Mouse (Mus musculus): ENCODE measurements around the gene Cptp. TPM values are rescaled to one million over a fixed set of nuclear protein-coding genes. Genes with fewer than 3 reads are reported as not detected.

Gene Cptp
- total and polyA plus RNA-seq, 3 experiments, result 14.0 to 22.6 TPM; not detected in 1

DNA sequence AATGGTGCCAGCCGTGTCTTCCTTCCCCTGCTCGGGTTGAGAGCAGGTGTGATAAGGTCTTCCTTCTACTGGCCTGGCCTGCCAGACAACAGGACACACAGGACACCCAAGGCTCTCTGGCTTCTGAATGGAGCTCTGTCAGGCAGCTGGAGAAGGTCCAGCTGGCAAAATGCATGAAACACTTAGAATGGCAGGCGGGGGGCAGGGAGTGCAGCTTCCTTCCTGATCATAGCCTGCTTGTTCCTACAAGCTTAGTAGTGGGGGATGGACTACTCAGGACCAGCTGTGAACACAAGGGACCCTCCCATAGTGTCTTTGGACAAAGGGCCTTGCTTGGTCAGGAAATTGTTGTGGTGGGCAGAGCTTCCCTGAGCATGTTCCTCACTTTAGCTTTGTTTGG is 32.0 kb upstream of the Cptp start:
- no peak for TF ChIP-seq NRF1 (IDR thresholded peaks at IDR 0.05; ENCODE audit: insufficient read depth, low read depth, low read length, poor library complexity, severe bottlenecking)
- no peak for TF ChIP-seq ZMIZ1 (IDR thresholded peaks at IDR 0.05; ENCODE audit: low read depth, low read length)
- TF ChIP-seq POLR2AphosphoS5 (IDR thresholded peaks at IDR 0.05; ENCODE audit: borderline replicate concordance, low read depth, low read length), result no peak
- TF ChIP-seq KAT2A (conservative IDR thresholded peaks at IDR 0.05; ENCODE audit: low read depth, low read length), result no peak
- no peak for TF ChIP-seq POLR2AphosphoS2 (IDR thresholded peaks at IDR 0.05; ENCODE audit: low read length)
- no peak for TF ChIP-seq ETS1 (IDR thresholded peaks at IDR 0.05; ENCODE audit: low read depth, low read length)
- TF ChIP-seq POLR2A (IDR thresholded peaks at IDR 0.05; ENCODE audit: control insufficient read depth in 1 of 2, insufficient read depth in 1 of 2, low read depth in 1 of 2, low read length in 2 of 2, poor library complexity in 1 of 2), result no peak
- Histone ChIP-seq H3K27me3 (ENCODE audit: control insufficient read depth in 1 of 2, insufficient read depth in 2 of 2, low read length in 2 of 2) (no peaks in the 10 kb centered on the region), H3K4me3 (ENCODE audit: control insufficient read depth in 1 of 2, insufficient read depth in 1 of 2, low read depth in 2 of 2, low read length in 2 of 2) (no peak overlapping the region), H3K9ac (ENCODE audit: control insufficient read depth, low read depth, low read length, poor library complexity, severe bottlenecking) (no peak overlapping the region), H3K79me2 (ENCODE audit: control insufficient read depth, insufficient read depth, low read length, poor library complexity) (peaks cover under 1% of the 10 kb centered on the region; the same call in 1 of the 2 replicates), H3K4me1 (ENCODE audit: control insufficient read depth in 1 of 2, insufficient read depth in 2 of 2, low read length in 2 of 2) (no peaks in the 10 kb centered on the region), H3K27ac (ENCODE audit: control insufficient read depth, low read depth, low read length) (no peak overlapping the region), H3K36me3 (ENCODE audit: control insufficient read depth in 1 of 2, insufficient read depth in 2 of 2, low read length in 2 of 2) (peaks cover 0 to 2% of the 10 kb centered on the region in 2 experiments; a peak in 1 of 4 replicates), H3K9me3 (replicated peaks; ENCODE audit: insufficient read depth, low read length) (no peaks in the 10 kb centered on the region)
- no peak for DNase-seq (ENCODE audit: low read depth, low spot score)

GRCm38 (mm10) chr4:155899355-155899754 is 30.1 kb upstream of the Cptp start:
- Histone ChIP-seq H3K9me3 (replicated peaks; ENCODE audit: insufficient read depth, low read length) (no peaks in the 10 kb centered on the region), H3K4me1 (ENCODE audit: control insufficient read depth in 1 of 2, insufficient read depth in 2 of 2, low read length in 2 of 2) (peaks cover 2 to 7% of the 10 kb centered on the region in 2 experiments; a peak in 2 of 4 replicates), H3K4me3 (ENCODE audit: control insufficient read depth in 1 of 2, insufficient read depth in 1 of 2, low read depth in 2 of 2, low read length in 2 of 2) (no peak overlapping the region), H3K9ac (ENCODE audit: control insufficient read depth, low read depth, low read length, poor library complexity, severe bottlenecking) (no peak overlapping the region), H3K27me3 (ENCODE audit: control insufficient read depth in 1 of 2, insufficient read depth in 2 of 2, low read length in 2 of 2) (no peaks in the 10 kb centered on the region), H3K27ac (ENCODE audit: control insufficient read depth, low read depth, low read length) (no peak overlapping the region), H3K79me2 (ENCODE audit: control insufficient read depth, insufficient read depth, low read length, poor library complexity) (peaks cover 14% of the 10 kb centered on the region), H3K36me3 (ENCODE audit: control insufficient read depth in 1 of 2, insufficient read depth in 2 of 2, low read length in 2 of 2) (peaks cover 0 to 2% of the 10 kb centered on the region in 2 experiments; a peak in 2 of 4 replicates)
- no peak for DNase-seq (ENCODE audit: low read depth, low spot score)
- TF ChIP-seq RCOR1 (IDR thresholded peaks at IDR 0.05; ENCODE audit: low read depth, low read length) (no peak), NELFE (IDR thresholded peaks at IDR 0.05; ENCODE audit: low read depth, low read length) (no peak), KAT2A (conservative IDR thresholded peaks at IDR 0.05; ENCODE audit: low read depth, low read length) (no peak), ZNF384 (IDR thresholded peaks at IDR 0.05; ENCODE audit: low read depth, low read length) (no peak), SIN3A (IDR thresholded peaks at IDR 0.05; ENCODE audit: low read length) (no peak), ZKSCAN1 (IDR thresholded peaks at IDR 0.05; ENCODE audit: low read depth, low read length) (no peak), EP300 (IDR thresholded peaks at IDR 0.05; ENCODE audit: low read depth in 1 of 2, low read length in 2 of 2) (no peak), MEF2A (IDR thresholded peaks at IDR 0.05; ENCODE audit: extremely low read depth, insufficient replicate concordance, low read depth, low read length, poor library complexity, severe bottlenecking) (no peak), POLR2A (IDR thresholded peaks at IDR 0.05; ENCODE audit: control insufficient read depth in 1 of 2, insufficient read depth in 1 of 2, low read depth in 1 of 2, low read length in 2 of 2, poor library complexity in 1 of 2) (no peak), POLR2AphosphoS2 (IDR thresholded peaks at IDR 0.05; ENCODE audit: low read length) (no peak), TAL1 (IDR thresholded peaks at IDR 0.05; ENCODE audit: low read length) (no peak), MAFK (IDR thresholded peaks at IDR 0.05; ENCODE audit: borderline replicate concordance, low read depth, low read length) (no peak), CTCF (IDR thresholded peaks at IDR 0.05 in 2 of 3, conservative IDR thresholded peaks at IDR 0.05 in 1 of 3; ENCODE audit: control insufficient read depth in 1 of 3, insufficient read depth in 1 of 3, low read depth in 2 of 3, low read length in 3 of 3, poor library complexity in 1 of 3, severe bottlenecking in 1 of 3) (no peak), GATA1 (IDR thresholded peaks at IDR 0.05; ENCODE audit: low read depth, low read length) (no peak), NRF1 (IDR thresholded peaks at IDR 0.05; ENCODE audit: insufficient read depth, low read depth, low read length, poor library complexity, severe bottlenecking) (no peak), MYB (IDR thresholded peaks at IDR 0.05; ENCODE audit: low read depth, low read length) (no peak), TBP (IDR thresholded peaks at IDR 0.05; ENCODE audit: low read depth, low read length) (no peak), ELF1 (IDR thresholded peaks at IDR 0.05; ENCODE audit: low read depth, low read length) (no peak), USF1 (IDR thresholded peaks at IDR 0.05; ENCODE audit: low read depth, low read length) (no peak)
